Mouse (Mus musculus) brain, embryonic 14.5 days (tissue): ENCODE results near the gene Crybg3.

Experiments
- CTCF ChIP-seq: fragments of 200-500 bp; IDR thresholded peaks from 2 replicates; pipeline ENCODE4 v1.5.1; 2012; ENCODE audit warnings: inconsistent platforms, mild to moderate bottlenecking, moderate library complexity, borderline replicate concordance; ENCODE audit not compliant: insufficient read depth, insufficient read length; ENCODE audit errors: extremely low read depth
- POLR2A ChIP-seq: fragments of 200-500 bp; IDR thresholded peaks from 2 replicates; pipeline ENCODE4 v1.6.1; 2012; ENCODE audit warnings: mild to moderate bottlenecking, inconsistent platforms, borderline replicate concordance; ENCODE audit not compliant: poor library complexity, insufficient read depth, insufficient read length, severe bottlenecking; ENCODE audit errors: extremely low read depth

- TF ChIP-seq CTCF: no peak
- no peak for TF ChIP-seq POLR2A
Observed at GRCm38 (mm10) chr16:59469846-59470245, 130.9 kb downstream of the Crybg3 start.
